Mouse (Mus musculus) liver, embryonic 16.5 days (tissue): ENCODE data around the gene Dtnb. TPM values are rescaled to one million over a fixed set of nuclear protein-coding genes. Genes with fewer than 3 reads are reported as not detected.
A peak's percentile ranks its signal among the peaks of the same experiment; 100 is the strongest.

ENCODE experiments used
- ATAC-seq: fragments of 200-750 bp; cut with Nextera tagmentation; 2 replicates; pipeline ENCODE4 v1.8.0; 2017; ENCODE audit warnings: low read depth, mild to moderate bottlenecking, moderate number of reproducible peaks, moderate library complexity
- H3K27ac ChIP-seq: fragments of 300-500 bp; sonication (generic); 2 replicates; pipeline ENCODE4 v1.5.1; 2014; ENCODE audit warnings: mild to moderate bottlenecking, low read length
- H3K27me3 ChIP-seq: fragments of 300-500 bp; sonication (generic); 2 replicates; pipeline ENCODE4 v1.6.1; 2014; ENCODE audit warnings: low read depth, low read length, mixed read lengths; ENCODE audit not compliant: control insufficient read depth, insufficient read depth
- H3K36me3 ChIP-seq: fragments of 300-500 bp; sonication (generic); 2 replicates; pipeline ENCODE4 v1.6.1; 2014; ENCODE audit warnings: mild to moderate bottlenecking; ENCODE audit not compliant: control insufficient read depth, insufficient read depth
- H3K4me1 ChIP-seq: fragments of 300-500 bp; sonication (generic); 2 replicates; pipeline ENCODE4 v1.6.1; 2014; ENCODE audit warnings: low read depth, low read length, mixed read lengths; ENCODE audit not compliant: control insufficient read depth
- H3K4me2 ChIP-seq: fragments of 300-500 bp; sonication (generic); 2 replicates; pipeline ENCODE4 v1.6.1; 2014; ENCODE audit warnings: low read depth, low read length, mixed read lengths
- H3K4me3 ChIP-seq: fragments of 300-500 bp; sonication (generic); 2 replicates; pipeline ENCODE4 v1.5.1; 2014; ENCODE audit warnings: low read depth, mild to moderate bottlenecking, low read length
- H3K9ac ChIP-seq: fragments of 300-500 bp; sonication (generic); 2 replicates; pipeline ENCODE4 v1.6.1; 2014; ENCODE audit warnings: low read depth, low read length
- H3K9me3 ChIP-seq: fragments of 300-500 bp; sonication (generic); replicated peaks from 2 replicates; pipeline ENCODE4 v1.6.1; 2016; ENCODE audit warnings: low read length; ENCODE audit not compliant: control insufficient read depth
- WGBS: fragments of 180-500 bp; shearing (Covaris S2); extraction: QIAGEN DNeasy Blood & Tissue Kit; methylation state at CpG from one replicate; pipeline ENCODE4 v1.1.7; 2014; ENCODE audit not compliant: insufficient replicate concordance; 5-methylcytosine and 5-hydroxymethylcytosine counted together
- polyA plus RNA-seq: library from polyadenylated mRNA; unstranded; fragments of >200 nt; fragmentation: Nextera tagmentation; extraction: Ambion mirVana; gene quantifications from 2 replicates; pipeline ENCODE4 v1.2.1, GENCODE M21; 2015

The Dtnb gene
- polyA plus RNA-seq, 1 experiment from 2014 or later: 19.7 TPM

- Histone ChIP-seq H3K4me3 (no peak overlapping the region), H3K27me3 (no peaks in the 10 kb centered on the region), H3K36me3 (no peaks in the 10 kb centered on the region), H3K9me3 (no peaks in the 10 kb centered on the region), H3K4me2 (no peak overlapping the region), H3K4me1 (peaks cover 28% of the 10 kb centered on the region), H3K27ac (no peak overlapping the region), H3K9ac (no peak overlapping the region)
- WGBS: 69% methylated on average over 5 of the region's 5 CpGs
- 0 out of 2 replicates have a peak, but pooled peaks have one; percentile 12 for ATAC-seq
Observed at GRCm38 (mm10) chr12:3777682-3778081, 205.5 kb downstream of the Dtnb start.

GRCm38 (mm10) chr12:3778286-3778685 lies 206.1 kb downstream of the Dtnb start:
- H3K27me3 ChIP-seq: no peaks in the 10 kb centered on the region
- ATAC-seq: no peak
- H3K27ac ChIP-seq: no peak overlapping the region
- peaks cover 28% of the 10 kb centered on the region for H3K4me1 ChIP-seq
- no peak overlapping the region for H3K4me2 ChIP-seq
- H3K4me3 ChIP-seq: no peak overlapping the region
- H3K36me3 ChIP-seq: no peaks in the 10 kb centered on the region
- WGBS: 49% methylated on average over 6 of the region's 6 CpGs
- no peak overlapping the region for H3K9ac ChIP-seq
- H3K9me3 ChIP-seq: no peaks in the 10 kb centered on the region

- no peaks in the 10 kb centered on the region for H3K9me3 ChIP-seq
- WGBS: 72% methylated on average over 2 of the region's 2 CpGs
- H3K9ac ChIP-seq: no peak overlapping the region
- no peak for ATAC-seq
- H3K4me2 ChIP-seq: no peak overlapping the region
- no peaks in the 10 kb centered on the region for H3K36me3 ChIP-seq
- H3K27ac ChIP-seq: no peak overlapping the region
- H3K4me1 ChIP-seq: peaks cover 28% of the 10 kb centered on the region
- H3K27me3 ChIP-seq: no peaks in the 10 kb centered on the region
- H3K4me3 ChIP-seq: no peak overlapping the region
Observed at GRCm38 (mm10) chr12:3779639-3780038, 207.5 kb downstream of the Dtnb start.

- H3K4me2 ChIP-seq: no peak overlapping the region
- H3K9ac ChIP-seq: no peak overlapping the region
Observed at GRCm38 (mm10) chr12:3780405-3780891, 208.3 kb downstream of the Dtnb start.

DNA sequence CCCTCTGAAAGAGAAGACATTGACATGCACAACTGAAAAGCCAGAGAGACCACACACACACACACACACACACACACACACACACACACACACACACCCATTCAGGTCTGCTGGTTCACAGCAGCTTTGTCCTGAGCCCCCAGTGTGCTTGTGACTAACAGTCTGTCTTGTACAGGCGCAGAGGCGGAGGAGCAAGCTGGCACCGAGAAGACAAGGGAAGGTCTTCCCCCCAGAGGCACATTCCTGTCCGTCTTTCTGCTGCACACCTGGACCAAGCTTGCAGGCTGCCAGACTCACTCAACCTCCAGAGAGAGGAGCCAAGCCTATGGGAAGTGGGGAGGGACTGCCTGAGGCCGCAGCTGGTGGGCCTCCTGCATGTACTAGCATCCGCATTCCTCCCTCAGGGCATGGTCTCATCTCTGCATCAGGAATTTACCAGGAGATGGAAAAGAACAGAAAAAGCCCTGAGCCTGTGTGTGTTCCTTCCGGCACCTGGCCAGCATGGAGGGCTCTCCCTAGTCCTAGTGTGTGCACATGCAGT lies 208.8 kb downstream of the Dtnb start:
- 44% methylated on average over 7 of the region's 7 CpGs for WGBS

More at GRCm38 (mm10) chr12:3780405-3780891, 208.3 kb downstream of the Dtnb start:
- H3K4me1 ChIP-seq: peaks cover 28% of the 10 kb centered on the region
- H3K27ac ChIP-seq: peak overlapping the region; percentile 43; the same call in 1 of the 2 replicates
- H3K36me3 ChIP-seq: no peaks in the 10 kb centered on the region
- no peaks in the 10 kb centered on the region for H3K27me3 ChIP-seq
- ATAC-seq: peak; percentile 64
- WGBS: 11% methylated on average over 8 of the region's 8 CpGs
- no peak overlapping the region for H3K4me3 ChIP-seq
- H3K9me3 ChIP-seq: no peaks in the 10 kb centered on the region

DNA sequence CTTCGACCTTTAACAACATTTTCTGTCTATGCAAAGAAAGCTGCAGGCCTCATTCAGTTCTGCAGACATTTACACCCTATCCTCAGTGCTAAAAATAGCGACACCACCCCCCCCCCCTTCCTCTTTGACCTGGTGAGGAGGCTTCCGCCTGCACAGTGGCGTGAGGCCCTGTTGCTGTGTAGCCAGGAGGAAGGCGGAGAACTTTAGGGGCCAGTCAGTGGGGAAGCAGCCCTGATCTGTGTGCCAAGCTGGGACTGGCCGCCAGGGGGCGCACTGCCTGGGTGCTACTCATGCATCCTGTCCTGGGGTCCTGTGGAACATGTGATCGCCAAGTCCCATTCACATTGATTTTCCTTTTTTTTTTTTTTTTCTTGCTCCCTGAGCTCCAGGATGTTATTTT lies 209.3 kb downstream of the Dtnb start:
- Histone ChIP-seq H3K9ac (no peak overlapping the region), H3K4me1 (peaks cover 28% of the 10 kb centered on the region), H3K27me3 (no peaks in the 10 kb centered on the region), H3K9me3 (no peaks in the 10 kb centered on the region), H3K36me3 (no peaks in the 10 kb centered on the region), H3K4me2 (0 out of 2 replicates have a peak overlapping the region, but pooled peaks have one; percentile 5), H3K4me3 (no peak overlapping the region), H3K27ac (peak overlapping the region; percentile 43)
- ATAC-seq: peak; percentile 82
- WGBS: 3% methylated on average over 8 of the region's 8 CpGs

More for the DNA sequence above, 208.8 kb downstream of the Dtnb start:
- 0 out of 2 replicates have a peak overlapping the region, but pooled peaks have one; percentile 5 for H3K4me2 ChIP-seq
- H3K9me3 ChIP-seq: no peaks in the 10 kb centered on the region
- ATAC-seq: peak; percentile 9
- H3K36me3 ChIP-seq: no peaks in the 10 kb centered on the region
- H3K9ac ChIP-seq: no peak overlapping the region
- H3K4me1 ChIP-seq: peaks cover 28% of the 10 kb centered on the region
- H3K27me3 ChIP-seq: no peaks in the 10 kb centered on the region
- H3K4me3 ChIP-seq: no peak overlapping the region
- H3K27ac ChIP-seq: peak overlapping the region; percentile 43

DNA sequence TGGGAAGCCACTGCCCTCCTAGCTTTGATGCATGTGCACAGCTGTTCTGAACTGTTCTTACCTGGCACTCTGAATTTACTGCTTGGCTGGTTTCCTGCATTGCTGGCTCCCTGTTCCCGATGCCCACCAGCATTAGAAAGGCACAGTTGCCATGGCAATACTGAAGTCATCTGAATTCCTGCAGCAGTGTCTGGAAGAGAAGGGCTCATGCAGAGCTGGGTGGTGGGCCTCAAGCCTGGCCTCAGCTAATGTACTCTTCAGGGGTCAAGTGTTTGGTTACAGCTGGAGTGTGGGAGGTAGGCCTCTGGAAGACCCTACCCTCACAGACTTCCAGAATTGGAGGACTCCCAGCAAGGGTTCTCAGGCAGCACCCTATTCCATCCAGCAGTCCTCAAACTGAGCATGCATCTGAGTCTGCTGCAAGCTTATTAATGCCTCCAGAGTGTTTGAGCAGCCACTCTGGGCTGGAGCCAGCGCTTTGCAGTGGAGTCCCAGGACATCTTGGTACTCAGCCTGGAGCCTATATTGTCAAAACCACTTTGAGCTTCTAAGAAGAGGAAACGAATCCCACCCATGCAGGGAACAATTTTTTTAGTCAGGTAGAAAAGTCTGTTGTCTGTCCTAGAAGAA lies 211.1 kb downstream of the Dtnb start:
- no peak for ATAC-seq
- no peaks in the 10 kb centered on the region for H3K9me3 ChIP-seq
- H3K4me3 ChIP-seq: no peak overlapping the region
- H3K4me1 ChIP-seq: peaks cover 22% of the 10 kb centered on the region
- no peak overlapping the region for H3K9ac ChIP-seq
- WGBS: 54% methylated on average over 3 of the region's 3 CpGs
- H3K27me3 ChIP-seq: no peaks in the 10 kb centered on the region
- no peak overlapping the region for H3K4me2 ChIP-seq
- no peaks in the 10 kb centered on the region for H3K36me3 ChIP-seq
- no peak overlapping the region for H3K27ac ChIP-seq

DNA sequence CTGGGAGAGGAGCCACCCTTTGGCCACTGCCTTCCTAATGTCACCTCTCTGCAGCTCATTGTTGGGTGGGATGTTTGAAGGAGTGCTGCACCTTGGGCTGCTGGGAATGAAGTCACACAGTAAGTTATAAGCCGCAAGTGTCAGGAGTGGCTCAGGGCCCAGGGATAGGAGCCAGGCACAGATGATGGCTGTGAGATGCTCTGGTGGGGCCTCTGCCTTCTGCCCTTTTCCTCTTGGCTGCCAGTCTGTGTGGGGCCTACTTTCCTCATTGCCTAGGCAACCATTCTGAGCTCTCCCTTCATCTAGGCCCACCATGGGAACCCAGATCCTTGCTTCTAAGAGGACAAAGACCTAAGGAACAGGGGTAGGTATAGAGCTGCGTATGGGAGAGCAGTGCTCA lies 212.1 kb downstream of the Dtnb start:
- no peak overlapping the region for H3K27ac ChIP-seq
- no peaks in the 10 kb centered on the region for H3K27me3 ChIP-seq
- H3K36me3 ChIP-seq: no peaks in the 10 kb centered on the region
- H3K4me3 ChIP-seq: no peak overlapping the region
- H3K4me1 ChIP-seq: peaks cover 21% of the 10 kb centered on the region
- 79% methylated on average over 2 of the region's 2 CpGs for WGBS
- H3K9me3 ChIP-seq: no peaks in the 10 kb centered on the region
- H3K4me2 ChIP-seq: no peak overlapping the region
- no peak for ATAC-seq
- H3K9ac ChIP-seq: no peak overlapping the region

DNA sequence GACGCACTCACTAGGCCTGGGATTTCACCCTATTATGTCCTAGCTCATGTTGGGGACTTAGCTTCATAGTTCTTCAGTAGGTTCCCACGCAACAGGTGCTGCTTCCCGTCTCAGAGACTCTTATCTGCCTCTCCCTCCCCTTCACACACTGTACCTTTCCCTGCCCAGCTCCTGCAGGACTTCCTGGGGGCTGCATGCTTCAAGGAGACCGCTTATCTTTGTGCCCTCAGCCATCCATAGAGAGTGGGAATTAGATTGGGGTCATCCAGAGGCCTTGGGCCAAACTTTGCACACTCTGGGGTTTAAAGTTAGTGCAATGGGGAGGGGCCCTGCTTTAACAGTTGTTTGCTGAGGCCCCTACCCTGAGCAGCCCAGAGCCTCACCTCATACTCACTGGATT lies 212.5 kb downstream of the Dtnb start:
- H3K27ac ChIP-seq: no peak overlapping the region
- H3K4me3 ChIP-seq: no peak overlapping the region
- no peaks in the 10 kb centered on the region for H3K9me3 ChIP-seq
- no peak overlapping the region for H3K4me2 ChIP-seq
- no peak overlapping the region for H3K9ac ChIP-seq
- no peak for ATAC-seq
- WGBS: 54% methylated on average over 4 of the region's 4 CpGs
- H3K27me3 ChIP-seq: no peaks in the 10 kb centered on the region
- H3K36me3 ChIP-seq: no peaks in the 10 kb centered on the region
- peaks cover 19% of the 10 kb centered on the region for H3K4me1 ChIP-seq
